Mouse (Mus musculus): ENCODE measurements around the gene Higd1b. TPM values are rescaled to one million over a fixed set of nuclear protein-coding genes. Genes with fewer than 3 reads are reported as not detected.

Higd1b gene
- total and polyA plus RNA-seq, 3 experiments: not detected

GRCm38 (mm10) chr11:102834219-102834618, 1.4 kb upstream of the Higd1b start:
- no peak for DNase-seq (ENCODE audit: extremely low read depth)
- Histone ChIP-seq H3K4me1 (ENCODE audit: control insufficient read depth in 1 of 2, insufficient read depth in 2 of 2) (peaks cover 0 to 19% of the 10 kb centered on the region in 2 experiments; a peak in 2 of 4 replicates), H3K4me3 (replicated peaks in 1 of 3; ENCODE audit: low read depth in 2 of 3, low read length in 2 of 3, poor library complexity in 1 of 3) (no peak overlapping the region), H3K27ac (ENCODE audit: insufficient read depth, low read depth) (no peak overlapping the region), H3K79me2 (replicated peaks; ENCODE audit: control insufficient read depth, extremely low read depth, insufficient read depth, poor library complexity, severe bottlenecking) (no peaks in the 10 kb centered on the region), H3K27me3 (replicated peaks) (peaks cover 12% of the 10 kb centered on the region), H3K9me3 (replicated peaks; ENCODE audit: low read length) (peaks cover under 1% of the 10 kb centered on the region), H3K36me3 (replicated peaks in 1 of 2; ENCODE audit: control insufficient read depth in 1 of 2, insufficient read depth in 1 of 2, low read length in 1 of 2) (peaks cover 25 to 44% of the 10 kb centered on the region in 2 experiments), H3K9ac (ENCODE audit: insufficient read depth, low read depth) (no peak overlapping the region), H3K4me2 (ENCODE audit: insufficient read depth, low read depth, poor library complexity, severe bottlenecking) (no peak overlapping the region)
- in situ Hi-C loops (cut with MboI; ENCODE audit: low pct_ligation_motif_present, low pct_unique_long_range_greater_than_20kb, low sequenced_read_pairs) (no loop called here), dilution Hi-C loops (cut with MboI; ENCODE audit: extremely low pct_ligation_motif_present, extremely low pct_unique_long_range_greater_than_20kb, low sequenced_read_pairs) (no loop called here)
- TF ChIP-seq MXI1 (IDR thresholded peaks at IDR 0.05; ENCODE audit: low read depth, low read length): no peak

GRCm38 (mm10) chr11:102836146-102836545, 497 bp downstream of the Higd1b start:
- Histone ChIP-seq H3K9ac (ENCODE audit: insufficient read depth, low read depth) (no peak overlapping the region), H3K9me3 (replicated peaks; ENCODE audit: low read length) (no peaks in the 10 kb centered on the region), H3K4me3 (replicated peaks in 1 of 3; ENCODE audit: low read depth in 2 of 3, low read length in 2 of 3, poor library complexity in 1 of 3) (no peak overlapping the region), H3K79me2 (replicated peaks; ENCODE audit: control insufficient read depth, extremely low read depth, insufficient read depth, poor library complexity, severe bottlenecking) (no peaks in the 10 kb centered on the region), H3K4me1 (ENCODE audit: control insufficient read depth in 1 of 2, insufficient read depth in 2 of 2) (peaks cover 0 to 19% of the 10 kb centered on the region in 2 experiments; a peak in 2 of 4 replicates), H3K27me3 (replicated peaks) (peaks cover 2% of the 10 kb centered on the region), H3K36me3 (replicated peaks in 1 of 2; ENCODE audit: control insufficient read depth in 1 of 2, insufficient read depth in 1 of 2, low read length in 1 of 2) (peaks cover 43 to 62% of the 10 kb centered on the region in 2 experiments), H3K4me2 (ENCODE audit: insufficient read depth, low read depth, poor library complexity, severe bottlenecking) (no peak overlapping the region), H3K27ac (ENCODE audit: insufficient read depth, low read depth) (no peak overlapping the region)
- TF ChIP-seq HCFC1 (IDR thresholded peaks at IDR 0.05; ENCODE audit: low read depth, low read length): no peak
- no peak for TF ChIP-seq ZMIZ1 (IDR thresholded peaks at IDR 0.05; ENCODE audit: low read depth, low read length)
- TF ChIP-seq MXI1 (IDR thresholded peaks at IDR 0.05; ENCODE audit: low read depth, low read length): no peak
- TF ChIP-seq MAZ (IDR thresholded peaks at IDR 0.05; ENCODE audit: low read depth, low read length): no peak
- TF ChIP-seq CHD2 (IDR thresholded peaks at IDR 0.05; ENCODE audit: low read length): no peak
- no peak for TF ChIP-seq MAFK (IDR thresholded peaks at IDR 0.05; ENCODE audit: insufficient replicate concordance, low read length)
- TF ChIP-seq EP300 (IDR thresholded peaks at IDR 0.05; ENCODE audit: low read length): no peak
- DNase-seq (ENCODE audit: extremely low read depth): no peak
- in situ Hi-C loops (cut with MboI; ENCODE audit: low pct_ligation_motif_present, low pct_unique_long_range_greater_than_20kb, low sequenced_read_pairs): no loop called here
- dilution Hi-C loops (cut with MboI; ENCODE audit: extremely low pct_ligation_motif_present, extremely low pct_unique_long_range_greater_than_20kb, low sequenced_read_pairs): no loop called here

- Histone ChIP-seq H3K4me1 (ENCODE audit: control insufficient read depth in 1 of 2, insufficient read depth in 2 of 2) (peaks cover 0 to 19% of the 10 kb centered on the region in 2 experiments; a peak in 2 of 4 replicates), H3K4me2 (ENCODE audit: insufficient read depth, low read depth, poor library complexity, severe bottlenecking) (no peak overlapping the region), H3K79me2 (replicated peaks; ENCODE audit: control insufficient read depth, extremely low read depth, insufficient read depth, poor library complexity, severe bottlenecking) (no peaks in the 10 kb centered on the region), H3K36me3 (replicated peaks in 1 of 2; ENCODE audit: control insufficient read depth in 1 of 2, insufficient read depth in 1 of 2, low read length in 1 of 2) (peaks cover 55 to 74% of the 10 kb centered on the region in 2 experiments), H3K27ac (ENCODE audit: insufficient read depth, low read depth) (no peak overlapping the region), H3K4me3 (replicated peaks in 1 of 3; ENCODE audit: low read depth in 2 of 3, low read length in 2 of 3, poor library complexity in 1 of 3) (no peak overlapping the region), H3K9ac (ENCODE audit: insufficient read depth, low read depth) (no peak overlapping the region), H3K9me3 (replicated peaks; ENCODE audit: low read length) (no peaks in the 10 kb centered on the region), H3K27me3 (replicated peaks) (no peaks in the 10 kb centered on the region)
- in situ Hi-C loops (cut with MboI; ENCODE audit: low pct_ligation_motif_present, low pct_unique_long_range_greater_than_20kb, low sequenced_read_pairs): no loop called here
- DNase-seq (ENCODE audit: extremely low read depth): peak; percentile 57
- dilution Hi-C loops (cut with MboI; ENCODE audit: extremely low pct_ligation_motif_present, extremely low pct_unique_long_range_greater_than_20kb, low sequenced_read_pairs): no loop called here
- no peak for TF ChIP-seq SMC3 (IDR thresholded peaks at IDR 0.05; ENCODE audit: low read depth, low read length)
- TF ChIP-seq ELF1 (IDR thresholded peaks at IDR 0.05; ENCODE audit: low read depth, low read length): peak; percentile 53
These were observed 1.7 kb downstream of the Higd1b start for GRCm38 (mm10) chr11:102837385-102837784.
